Mouse (Mus musculus) lung, postnatal 0 days (tissue): Measurements from ENCODE around the gene Ttn.
A peak's percentile ranks its signal among the peaks of the same experiment; 100 is the strongest.

Experiments used
- CTCF ChIP-seq: IDR thresholded peaks from 2 replicates; pipeline ENCODE4 v1.5.1; 2016; ENCODE audit warnings: antibody characterized with exemption, mild to moderate bottlenecking
- EP300 ChIP-seq: IDR thresholded peaks from 2 replicates; pipeline ENCODE4 v1.6.1; 2016; ENCODE audit warnings: antibody characterized with exemption, mild to moderate bottlenecking, control low read depth

GRCm38 (mm10) chr2:76843162-76843561 is 139.2 kb downstream of the Ttn start:
- TF ChIP-seq CTCF, result 0 out of 2 replicates have a peak, but pooled peaks have one; percentile 13
- TF ChIP-seq EP300, result no peak
